In genomic region chr5:24334749-24335148, GRCm38 (mm10) we compare ENCODE assay signal across 15 mouse cellular contexts. TPM values are rescaled to one million over a fixed set of nuclear protein-coding genes. Genes with fewer than 3 reads are reported as not detected.
DNase-seq lines count a peak whose midpoint lies in the region; ATAC-seq and TF ChIP-seq lines count a peak whose summit lies in the region.
"Had no signal": no experiment of that assay in that cellular context is flagged by ENCODE, and none has a peak within 500 bp of the region (broad histone marks: within the 10 kb centered on the region; RNA-seq: fewer than 3 reads in every experiment).

No protein-coding gene starts in this region.

- H3K4me3 ChIP-seq in heart, adult 2 months: no peak overlapping the region
- no peak overlapping the region for H3K4me3 ChIP-seq in kidney, embryonic 16.5 days (ENCODE audit: low read length)
- H3K4me3 ChIP-seq in kidney, postnatal 0 days (replicated peaks; ENCODE audit: low read depth, low read length): no peak overlapping the region
- no peak overlapping the region for H3K4me3 ChIP-seq in neural tube, embryonic 11.5 days (ENCODE audit: low read depth, low read length)
- H3K4me3 ChIP-seq: forebrain, embryonic 15.5 days had no signal

- H3K9ac ChIP-seq in heart, adult 2 months (ENCODE audit: low read depth, low read length): no peak overlapping the region
- peak overlapping the region; percentile 18; the same call in 1 of the 2 replicates for H3K9ac ChIP-seq in kidney, embryonic 16.5 days (replicated peaks; ENCODE audit: low read length)
- no peak overlapping the region for H3K9ac ChIP-seq in kidney, postnatal 0 days (ENCODE audit: low read depth, low read length)
- H3K9ac ChIP-seq in neural tube, embryonic 11.5 days (ENCODE audit: low read length): 0 out of 2 replicates have a peak overlapping the region, but pooled peaks have one; percentile 29
- H3K9ac ChIP-seq: forebrain, embryonic 15.5 days had no signal

- no peak for TF ChIP-seq CTCF in heart, adult 2 months (IDR thresholded peaks at IDR 0.05)
- no peak for TF ChIP-seq CTCF in kidney, postnatal 0 days (IDR thresholded peaks at IDR 0.05; ENCODE audit: low read depth)

- H3K9me3 ChIP-seq in kidney, embryonic 16.5 days (ENCODE audit: low read length): no peaks in the 10 kb centered on the region
- no peaks in the 10 kb centered on the region for H3K9me3 ChIP-seq in kidney, postnatal 0 days (replicated peaks; ENCODE audit: low read length)
- no peaks in the 10 kb centered on the region for H3K9me3 ChIP-seq in neural tube, embryonic 11.5 days (ENCODE audit: control insufficient read depth, low read length)
- H3K9me3 ChIP-seq: forebrain, embryonic 15.5 days; G1E had no signal

- TF ChIP-seq POLR2A in heart, adult 2 months (IDR thresholded peaks at IDR 0.05; ENCODE audit: insufficient read depth, low read depth, low read length): no peak

- H3K27me3 ChIP-seq in heart, adult 2 months (ENCODE audit: control insufficient read depth, insufficient read depth, low read length): no peaks in the 10 kb centered on the region
- no peaks in the 10 kb centered on the region for H3K27me3 ChIP-seq in kidney, embryonic 16.5 days (ENCODE audit: insufficient read depth, low read length)
- H3K27me3 ChIP-seq in kidney, postnatal 0 days (ENCODE audit: insufficient read depth, low read length): no peaks in the 10 kb centered on the region
- no peaks in the 10 kb centered on the region for H3K27me3 ChIP-seq in neural tube, embryonic 11.5 days (ENCODE audit: control insufficient read depth, insufficient read depth, low read length)
- H3K27me3 ChIP-seq: forebrain, embryonic 15.5 days had no signal

- H3K36me3 ChIP-seq in heart, adult 2 months (ENCODE audit: control insufficient read depth, insufficient read depth, low read length): no peaks in the 10 kb centered on the region
- H3K36me3 ChIP-seq in kidney, embryonic 16.5 days (ENCODE audit: insufficient read depth, low read length): no peaks in the 10 kb centered on the region
- no peaks in the 10 kb centered on the region for H3K36me3 ChIP-seq in kidney, postnatal 0 days (ENCODE audit: insufficient read depth, low read length)
- no peaks in the 10 kb centered on the region for H3K36me3 ChIP-seq in neural tube, embryonic 11.5 days (ENCODE audit: control insufficient read depth, insufficient read depth, low read length)
- H3K36me3 ChIP-seq: forebrain, embryonic 15.5 days had no signal

- no peak overlapping the region for H3K4me2 ChIP-seq in kidney, embryonic 16.5 days (replicated peaks; ENCODE audit: low read depth, low read length)
- H3K4me2 ChIP-seq in kidney, postnatal 0 days (ENCODE audit: low read length): no peak overlapping the region
- no peak overlapping the region for H3K4me2 ChIP-seq in neural tube, embryonic 11.5 days (ENCODE audit: low read depth)
- H3K4me2 ChIP-seq: forebrain, embryonic 15.5 days had no signal

- peak overlapping the region; percentile 33 for H3K27ac ChIP-seq in heart, adult 2 months
- H3K27ac ChIP-seq in kidney, embryonic 16.5 days (ENCODE audit: low read length): 0 out of 2 replicates have a peak overlapping the region, but pooled peaks have one; percentile 47
- H3K27ac ChIP-seq in kidney, postnatal 0 days: no peak overlapping the region
- peak overlapping the region; percentile 27; the same call in 1 of the 2 replicates for H3K27ac ChIP-seq in neural tube, embryonic 11.5 days (ENCODE audit: low read depth, low read length)
- H3K27ac ChIP-seq: forebrain, embryonic 15.5 days had no signal

- intact Hi-C loops in heart, adult 2 months (cut with DNase I): no loop called here
- intact Hi-C loops in heart, postnatal 25 days (cut with DNase I): no loop called here

- WGBS in heart, adult 2 months: 27% methylated on average over 3 of the region's 3 CpGs
- WGBS in kidney, embryonic 16.5 days: 11% methylated on average over 3 of the region's 3 CpGs
- 5% methylated on average over 3 of the region's 3 CpGs for WGBS in kidney, postnatal 0 days
- WGBS in neural tube, embryonic 11.5 days: 13% methylated on average over 3 of the region's 3 CpGs

- no peak; the same call in 1 of the 2 replicates for ATAC-seq in kidney, embryonic 16.5 days (ENCODE audit: low FRiP score, low TSS enrichment)
- ATAC-seq in kidney, postnatal 0 days (replicated peaks; ENCODE audit: low FRiP score, low read depth): no peak; the same call in 1 of the 2 replicates
- no peak for ATAC-seq in neural tube, embryonic 11.5 days (ENCODE audit: insufficient read depth, low FRiP score, low TSS enrichment)
- ATAC-seq in megakaryocyte-erythroid progenitor cell, adult 5-6 weeks (replicated peaks; ENCODE audit: low FRiP score, low TSS enrichment, poor library complexity, severe bottlenecking): no peak
- ATAC-seq: activated CD4-positive, CD25-positive, alpha-beta regulatory T cell, adult 4 months; midbrain, embryonic 16.5 days had no signal

- H3K79me2 ChIP-seq in heart, adult 2 months (replicated peaks; ENCODE audit: control insufficient read depth, insufficient read depth, low read length): no peaks in the 10 kb centered on the region

- DNase-seq in heart, adult 2 months: peak in 1 of 2 experiments; percentile 20
- no peak for DNase-seq in heart, postnatal 25 days (ENCODE audit: low spot score)
- DNase-seq in kidney, adult 8-10 months: no peak
- peak; percentile 46 for DNase-seq in kidney, postnatal 0 days (ENCODE audit: low spot score)
- DNase-seq in neural tube, embryonic 11.5 days (ENCODE audit: low spot score): no peak
- DNase-seq in ovary, adult 18-20 months (ENCODE audit: low spot score): no peak
- DNase-seq: B cell, adult 2 months; cerebellum, adult 18-20 months; thymus, postnatal 4 days had no signal

- TF ChIP-seq EP300 in heart, adult 2 months (IDR thresholded peaks at IDR 0.05; ENCODE audit: insufficient read depth, low read depth, low read length): no peak

- peaks cover 17% of the 10 kb centered on the region for H3K4me1 ChIP-seq in heart, adult 2 months (ENCODE audit: control insufficient read depth, insufficient read depth, low read length)
- peaks cover 20% of the 10 kb centered on the region for H3K4me1 ChIP-seq in kidney, embryonic 16.5 days (ENCODE audit: insufficient read depth, low read length)
- no peaks in the 10 kb centered on the region for H3K4me1 ChIP-seq in kidney, postnatal 0 days (replicated peaks; ENCODE audit: insufficient read depth, low read length)
- H3K4me1 ChIP-seq in neural tube, embryonic 11.5 days (ENCODE audit: control insufficient read depth, insufficient read depth, low read length): peaks cover 25% of the 10 kb centered on the region

RNA-seq across cellular contexts. Expression of gene Kcnh2, which starts 16.7 kb away (rescaled TPM):
- total RNA-seq in heart, adult 2 months (2021): 10 to 100 TPM; 59.3 to 68.5 TPM
- polyA plus RNA-seq in heart, adult 2 months (2012; rRNA removed): 119 and 121 TPM in 2 replicates
- 10 to 100 TPM; 62.4 to 67.2 TPM for total RNA-seq in heart, postnatal 25 days (2021)
- 5.9 and 6.5 TPM in 2 replicates for polyA plus RNA-seq in kidney, embryonic 16.5 days (2015; fragmentation: Nextera tagmentation; extraction: Ambion mirVana)
- 3.9 and 4.4 TPM in 2 replicates for polyA plus RNA-seq in kidney, postnatal 0 days (2015; fragmentation: Nextera tagmentation; extraction: Ambion mirVana)
- 16.5 and 18.6 TPM in 2 replicates for polyA plus RNA-seq in neural tube, embryonic 11.5 days (2014; fragmentation: Nextera tagmentation; extraction: Ambion mirVana)
- total RNA-seq in megakaryocyte-erythroid progenitor cell, adult 5-6 weeks (2014; fragmentation: Nextera tagmentation): 1.2 TPM in 1 of 2 replicates, not detected in the other
- total RNA-seq in megakaryocyte-erythroid progenitor cell, adult 5-6 weeks (2017): not detected in 2 replicates

RNA-seq across cellular contexts. Expression of gene Nos3, which starts 29.9 kb away (rescaled TPM):
- 10 to 100 TPM; 23.5 to 24.4 TPM for total RNA-seq in heart, adult 2 months (2021)
- 26.3 and 30.7 TPM in 2 replicates for polyA plus RNA-seq in heart, adult 2 months (2012; rRNA removed)
- 10 to 100 TPM; 24.1 to 28.1 TPM for total RNA-seq in heart, postnatal 25 days (2021)
- 19.7 and 20.3 TPM in 2 replicates for polyA plus RNA-seq in kidney, embryonic 16.5 days (2015; fragmentation: Nextera tagmentation; extraction: Ambion mirVana)
- polyA plus RNA-seq in kidney, postnatal 0 days (2015; fragmentation: Nextera tagmentation; extraction: Ambion mirVana): 12.8 and 14.0 TPM in 2 replicates
- polyA plus RNA-seq in neural tube, embryonic 11.5 days (2014; fragmentation: Nextera tagmentation; extraction: Ambion mirVana): 6.1 and 6.7 TPM in 2 replicates
- not detected in 2 replicates for total RNA-seq in megakaryocyte-erythroid progenitor cell, adult 5-6 weeks (2014; fragmentation: Nextera tagmentation)
- total RNA-seq in megakaryocyte-erythroid progenitor cell, adult 5-6 weeks (2017): 0.23 TPM in 1 of 2 replicates, not detected in the other

RNA-seq across cellular contexts. Expression of gene Atg9b, which starts 57.2 kb away (rescaled TPM):
- 1 to 10 TPM in 1 of 2 experiments, under 1 TPM in 1; 0.89 to 1.1 TPM for total RNA-seq in heart, adult 2 months (2021)
- 2.2 and 2.3 TPM in 2 replicates for polyA plus RNA-seq in heart, adult 2 months (2012; rRNA removed)
- 1 to 10 TPM in 1 of 2 experiments, under 1 TPM in 1; 0.42 to 1.2 TPM for total RNA-seq in heart, postnatal 25 days (2021)
- 1.0 and 1.7 TPM in 2 replicates for polyA plus RNA-seq in kidney, embryonic 16.5 days (2015; fragmentation: Nextera tagmentation; extraction: Ambion mirVana)
- 0.59 and 0.60 TPM in 2 replicates for polyA plus RNA-seq in kidney, postnatal 0 days (2015; fragmentation: Nextera tagmentation; extraction: Ambion mirVana)
- polyA plus RNA-seq in neural tube, embryonic 11.5 days (2014; fragmentation: Nextera tagmentation; extraction: Ambion mirVana): 0.54 and 0.89 TPM in 2 replicates
- total RNA-seq in megakaryocyte-erythroid progenitor cell, adult 5-6 weeks (2014; fragmentation: Nextera tagmentation): 1.9 and 5.2 TPM in 2 replicates
- 1.1 and 7.3 TPM in 2 replicates for total RNA-seq in megakaryocyte-erythroid progenitor cell, adult 5-6 weeks (2017)

RNA-seq across cellular contexts. Expression of gene Abcb8, which starts 58.7 kb away (rescaled TPM):
- total RNA-seq in heart, adult 2 months (2021): 10 to 100 TPM; 81.2 to 89.8 TPM
- 148 and 151 TPM in 2 replicates for polyA plus RNA-seq in heart, adult 2 months (2012; rRNA removed)
- 10 to 100 TPM; 82.8 to 83.7 TPM for total RNA-seq in heart, postnatal 25 days (2021)
- polyA plus RNA-seq in kidney, embryonic 16.5 days (2015; fragmentation: Nextera tagmentation; extraction: Ambion mirVana): 76.1 and 80.3 TPM in 2 replicates
- 48.6 and 51.7 TPM in 2 replicates for polyA plus RNA-seq in kidney, postnatal 0 days (2015; fragmentation: Nextera tagmentation; extraction: Ambion mirVana)
- polyA plus RNA-seq in neural tube, embryonic 11.5 days (2014; fragmentation: Nextera tagmentation; extraction: Ambion mirVana): 45.8 and 47.0 TPM in 2 replicates
- total RNA-seq in megakaryocyte-erythroid progenitor cell, adult 5-6 weeks (2014; fragmentation: Nextera tagmentation): 59.4 and 83.4 TPM in 2 replicates
- 8.3 and 24.8 TPM in 2 replicates for total RNA-seq in megakaryocyte-erythroid progenitor cell, adult 5-6 weeks (2017)

Comparison
In these comparisons a context has a peak if more than half of its experiments do, and no peak if none do; other contexts are left out.
1. H3K9ac ChIP-seq: peak in kidney, embryonic 16.5 days (single experiment) and neural tube, embryonic 11.5 days (single experiment); none in heart, adult 2 months (single experiment) and kidney, postnatal 0 days (single experiment).